Mouse (Mus musculus) CH12F3 (cell line): ENCODE data around the gene Ptpa.

ENCODE experiments used
- in situ Hi-C: fragments of 300-500 bp; cut with MboI; formaldehyde crosslinking; loops from 2 replicates; pipeline ENCODE4 v1.14.3; 2020; ENCODE audit warnings: low sequenced_read_pairs

Ptpa gene

DNA sequence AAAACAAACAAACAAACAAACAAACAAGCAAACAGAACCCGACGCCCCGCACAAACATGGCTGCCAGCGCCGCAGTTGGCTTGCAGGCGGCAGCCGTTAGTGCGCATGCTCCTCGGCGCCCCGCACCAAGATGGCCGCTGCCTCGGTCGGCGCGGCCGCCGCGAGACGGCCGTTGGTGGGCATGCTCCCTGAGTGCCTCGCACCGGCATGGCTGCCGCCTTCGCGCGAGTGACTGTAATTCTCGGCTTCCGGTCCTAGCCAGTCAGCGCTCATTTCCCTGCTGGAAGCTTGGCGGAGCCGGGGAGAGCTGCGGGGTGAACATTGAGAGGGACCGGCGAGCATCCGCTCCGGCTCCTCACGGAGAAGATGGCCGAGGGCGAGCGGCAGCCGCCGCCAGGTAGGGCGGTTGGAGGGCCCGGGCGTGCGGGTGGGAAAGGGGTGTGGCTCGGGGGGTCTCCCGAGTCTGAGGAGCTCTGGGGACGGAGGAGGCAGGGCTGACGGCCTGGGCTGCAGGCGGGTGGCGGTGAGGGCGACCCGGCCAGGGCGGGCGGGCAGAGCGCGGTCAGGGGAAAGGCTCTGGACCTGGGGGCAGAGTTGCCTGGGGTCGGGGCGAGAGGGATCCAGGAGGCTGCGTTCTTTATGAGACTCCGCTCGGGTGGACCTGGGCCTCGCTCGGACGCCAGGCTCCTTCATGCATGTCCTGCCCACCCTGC lies at the start of gene Ptpa:
TSS of gene Ptpa (plus strand) at position 104 of the 713 bp plus-strand sequence.
- in situ Hi-C loops, result no loop called here

GRCm38 (mm10) chr2:30366203-30366602 lies 49.6 kb upstream of the Ptpa start:
- in situ Hi-C loops, result no loop called here

GRCm38 (mm10) chr2:30371544-30371943 lies 44.3 kb upstream of the Ptpa start:
- in situ Hi-C loops, result no loop called here

GRCm38 (mm10) chr2:30372726-30373125 lies 43.1 kb upstream of the Ptpa start:
- in situ Hi-C loops, result no loop called here

DNA sequence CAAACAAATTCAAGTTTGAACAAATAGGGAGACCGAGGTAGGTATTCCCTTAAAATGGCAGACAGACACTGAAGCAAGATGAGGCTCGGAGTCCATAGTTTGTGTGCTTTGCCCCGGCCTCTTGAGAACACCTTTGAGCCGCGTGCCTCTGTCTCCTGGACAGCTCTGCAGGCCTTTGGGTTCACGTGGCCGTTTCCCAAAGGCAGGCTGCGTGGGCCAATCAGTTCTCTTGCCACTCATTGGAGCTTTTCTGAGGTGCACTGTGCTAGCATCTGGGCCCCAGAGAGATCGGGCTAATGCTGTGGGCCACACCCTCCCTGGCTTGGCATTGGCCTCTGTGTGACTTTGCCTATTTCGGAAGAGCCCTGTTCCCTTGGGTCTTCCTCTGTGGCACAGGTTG lies 39.9 kb upstream of the Ptpa start:
- in situ Hi-C loops, result no loop called here

DNA sequence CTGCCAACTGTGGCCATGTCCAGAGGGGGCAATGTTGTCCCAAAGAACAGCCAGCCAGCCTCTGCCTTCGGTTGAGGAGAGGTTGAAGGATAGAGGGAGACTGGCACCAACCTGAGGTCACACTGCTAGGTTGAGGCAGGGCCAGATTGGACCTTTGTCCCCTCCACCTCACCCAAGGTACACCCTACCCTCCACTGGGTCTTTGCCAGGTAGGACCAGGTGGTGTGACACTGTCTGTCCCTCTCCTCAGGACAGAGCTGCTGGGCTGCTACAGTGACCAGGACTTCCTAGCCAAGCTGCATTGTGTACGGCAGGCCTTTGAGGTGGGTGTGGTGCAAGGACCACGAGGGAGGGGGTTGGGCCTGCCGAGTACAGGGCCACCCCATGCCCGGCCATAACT lies 38.1 kb upstream of the Ptpa start:
- in situ Hi-C loops, result no loop called here

GRCm38 (mm10) chr2:30379307-30379706 lies 36.5 kb upstream of the Ptpa start:
- in situ Hi-C loops, result no loop called here

GRCm38 (mm10) chr2:30380564-30381376 lies 35.1 kb upstream of the Ptpa start:
- in situ Hi-C loops, result no loop called here

GRCm38 (mm10) chr2:30381377-30381725 lies 34.5 kb upstream of the Ptpa start:
- in situ Hi-C loops, result no loop called here

GRCm38 (mm10) chr2:30384814-30385213 lies 31.0 kb upstream of the Ptpa start:
- in situ Hi-C loops, result no loop called here

DNA sequence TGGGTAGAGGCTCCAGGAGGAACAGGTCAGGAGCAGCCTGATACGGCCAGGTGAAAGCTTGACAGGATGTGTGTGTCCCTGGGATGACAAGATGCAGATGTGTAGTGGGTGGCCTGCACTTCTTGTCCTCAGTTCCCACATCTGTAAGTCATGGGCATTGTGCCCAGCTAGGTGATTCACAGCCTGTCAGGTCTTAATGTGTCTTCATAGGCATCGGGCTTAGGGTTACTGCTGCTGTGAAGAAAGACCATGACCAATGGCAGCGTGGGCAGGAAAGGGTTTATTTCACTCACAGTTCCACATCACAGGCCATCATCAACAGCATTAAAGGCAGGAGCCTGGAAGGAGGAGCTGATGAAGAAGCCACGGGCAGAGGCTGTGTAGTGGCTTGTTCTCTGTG lies 30.2 kb upstream of the Ptpa start:
- in situ Hi-C loops, result no loop called here

GRCm38 (mm10) chr2:30386913-30387312 lies 28.9 kb upstream of the Ptpa start:
- in situ Hi-C loops, result no loop called here

DNA sequence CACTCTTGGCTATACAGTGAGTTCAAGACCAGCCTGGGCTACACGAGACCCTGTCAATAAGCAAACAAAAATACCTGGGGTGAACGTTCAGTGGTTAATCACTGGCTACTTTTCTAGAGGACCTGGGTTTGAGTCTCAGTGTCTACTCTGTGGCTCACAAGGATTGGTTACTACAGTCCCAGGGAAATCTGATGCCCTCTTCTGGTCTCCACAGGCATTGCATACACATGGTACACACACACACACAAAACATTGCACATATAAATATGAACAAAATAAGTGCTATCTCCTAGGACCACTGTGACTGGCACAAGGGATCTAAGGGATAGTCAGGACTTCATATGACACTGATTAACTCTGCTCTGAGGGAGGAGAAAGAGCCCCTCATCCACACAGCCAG lies 26.8 kb upstream of the Ptpa start:
- in situ Hi-C loops, result no loop called here

DNA sequence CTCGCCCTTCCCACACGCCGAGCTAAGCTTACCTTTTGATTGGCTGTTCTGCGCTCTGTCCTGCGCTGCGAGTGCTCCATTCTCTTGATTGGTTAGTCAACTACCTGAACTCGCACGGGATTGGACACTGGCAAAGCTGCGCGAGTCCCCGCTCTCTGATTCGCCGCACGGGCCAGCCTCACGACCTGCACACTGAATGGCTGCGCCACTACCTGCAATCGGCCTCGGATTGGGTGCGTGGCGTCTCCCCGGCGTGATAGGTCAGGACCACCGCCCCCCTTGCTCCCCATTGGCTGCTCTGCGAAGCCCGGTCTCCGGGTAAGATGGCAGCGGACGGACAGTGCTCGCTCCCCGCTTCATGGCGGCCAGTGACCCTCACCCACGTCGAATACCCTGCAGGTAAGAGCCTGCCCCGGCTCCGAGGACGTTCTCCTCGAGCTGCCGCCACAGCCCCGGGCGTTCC lies 23.7 kb upstream of the Ptpa start, which contains the start of gene Dolpp1:
TSS of gene Dolpp1 (plus strand) at position 141 of the 463 bp plus-strand sequence.
- in situ Hi-C loops, result no loop called here

DNA sequence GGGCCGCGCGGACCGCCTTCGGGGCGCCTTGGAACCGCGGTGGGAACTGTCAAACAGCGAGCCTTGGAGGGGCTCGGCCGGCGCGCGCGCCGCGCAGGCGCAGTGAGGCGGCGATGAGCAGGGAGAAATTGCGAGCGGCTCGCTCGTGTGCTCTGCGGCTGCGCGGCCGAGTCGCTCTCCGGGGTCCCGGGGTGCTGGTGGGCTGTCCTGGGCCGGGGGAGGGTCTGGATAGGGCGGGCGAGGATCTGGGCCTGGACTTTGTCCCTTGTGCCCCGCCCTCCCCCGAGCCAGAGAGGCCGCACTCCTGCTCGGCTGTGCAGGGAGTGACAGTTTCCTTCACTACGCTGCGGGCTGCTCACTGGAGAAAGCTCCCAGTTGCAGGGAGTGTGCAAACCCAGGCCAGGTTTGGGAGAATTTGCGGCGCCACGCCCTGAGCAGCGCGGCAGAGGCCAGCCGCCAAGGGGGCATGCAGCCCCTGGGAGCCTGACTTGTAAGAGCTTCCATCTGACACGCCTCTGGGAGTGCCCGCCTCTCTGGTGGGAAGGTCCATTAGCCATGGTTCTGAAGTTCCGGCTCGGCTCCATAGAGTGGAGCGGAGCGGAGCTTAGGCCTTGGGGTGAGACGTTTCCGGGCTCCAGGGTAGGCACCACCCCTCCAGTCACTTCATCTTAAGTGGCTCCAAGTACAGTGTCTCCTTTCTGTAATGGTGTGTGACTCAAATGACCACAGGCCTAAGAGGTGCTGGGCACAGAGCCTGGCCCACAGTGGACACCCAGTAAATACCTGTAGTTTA lies 23.1 kb upstream of the Ptpa start:
- in situ Hi-C loops, result no loop called here

GRCm38 (mm10) chr2:30393370-30393656 lies 22.5 kb upstream of the Ptpa start:
- in situ Hi-C loops, result no loop called here

DNA sequence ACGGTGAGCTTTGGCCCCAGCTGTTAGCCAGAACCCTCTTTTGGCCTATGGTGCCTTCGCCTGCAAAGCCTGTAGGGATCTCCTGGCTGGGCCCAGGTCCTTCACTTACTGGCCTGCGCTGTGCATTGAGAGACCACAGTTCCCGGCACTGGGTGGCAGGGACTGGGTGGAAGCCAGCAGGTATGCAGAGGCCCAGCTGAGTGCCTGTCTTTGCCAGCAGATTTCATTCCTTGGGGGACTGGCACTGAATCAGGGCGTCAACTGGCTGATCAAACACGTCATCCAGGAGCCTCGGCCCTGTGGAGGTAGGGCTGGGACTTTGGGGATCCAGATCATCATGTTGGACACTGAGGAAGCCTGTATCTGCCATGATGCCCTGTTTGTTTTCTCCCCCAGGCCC lies 20.1 kb upstream of the Ptpa start:
- in situ Hi-C loops, result no loop called here

DNA sequence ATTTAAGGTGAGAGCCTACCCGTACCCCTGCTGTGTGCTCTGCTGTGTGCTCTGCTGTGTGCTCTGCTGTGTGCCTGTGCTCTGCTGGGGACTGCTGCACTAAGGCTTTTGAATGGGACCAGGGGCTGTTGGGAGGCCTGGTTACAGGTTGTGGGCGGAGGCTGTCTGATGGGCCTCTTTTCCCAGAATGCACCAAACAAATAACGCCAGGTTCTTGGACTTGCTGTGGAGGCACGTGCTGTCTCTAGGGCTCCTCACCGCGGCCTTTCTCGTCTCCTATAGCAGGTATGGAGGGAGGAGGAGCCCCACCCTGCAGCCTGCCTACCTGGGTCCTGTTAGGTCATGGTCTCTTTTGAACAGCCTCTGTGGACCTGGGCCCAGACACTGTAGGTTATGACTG lies 19.6 kb upstream of the Ptpa start:
- in situ Hi-C loops, result no loop called here

GRCm38 (mm10) chr2:30397986-30398512 lies 17.8 kb upstream of the Ptpa start:
- in situ Hi-C loops, result no loop called here

GRCm38 (mm10) chr2:30399191-30400171 lies 16.4 kb upstream of the Ptpa start:
- in situ Hi-C loops, result no loop called here
